Mouse (Mus musculus) kidney, adult 9 months (tissue): ENCODE data around the gene Primpol.

Experiments used
- DNase-seq: peaks from one replicate; pipeline ENCODE4 v3.0.0; 2022

Gene Primpol

GRCm38 (mm10) chr8:46551615-46552440 lies 65.2 kb downstream of the Primpol start, which contains the start of gene Cenpu:
Gene Cenpu (plus strand): TSS chr8:46552028.
- DNase-seq: peak; percentile 100

- DNase-seq: peak; percentile 22
These were observed 66.0 kb downstream of the Primpol start for GRCm38 (mm10) chr8:46551029-46551428.

- no peak for DNase-seq
These were observed 67.0 kb downstream of the Primpol start for GRCm38 (mm10) chr8:46550058-46550457.

GRCm38 (mm10) chr8:46547245-46547644 lies 69.8 kb downstream of the Primpol start:
- DNase-seq: peak; percentile 82

- peak; percentile 90 for DNase-seq
These were observed 70.4 kb downstream of the Primpol start for GRCm38 (mm10) chr8:46546431-46547176.

GRCm38 (mm10) chr8:46545854-46546253 lies 71.2 kb downstream of the Primpol start:
- peak; percentile 33 for DNase-seq

- DNase-seq: no peak
These were observed 73.3 kb downstream of the Primpol start for GRCm38 (mm10) chr8:46543662-46544061.

- no peak for DNase-seq
These were observed 73.8 kb downstream of the Primpol start for GRCm38 (mm10) chr8:46543191-46543590.

- peak; percentile 25 for DNase-seq
These were observed 77.3 kb downstream of the Primpol start for GRCm38 (mm10) chr8:46539701-46540100.

GRCm38 (mm10) chr8:46533926-46534325 lies 83.1 kb downstream of the Primpol start:
- no peak for DNase-seq

GRCm38 (mm10) chr8:46530541-46530940 lies 86.5 kb downstream of the Primpol start:
- DNase-seq: no peak

GRCm38 (mm10) chr8:46529508-46529907 lies 87.5 kb downstream of the Primpol start:
- peak; percentile 41 for DNase-seq

- DNase-seq: no peak
These were observed 90.2 kb downstream of the Primpol start for GRCm38 (mm10) chr8:46526821-46527220.

GRCm38 (mm10) chr8:46526098-46526497 lies 90.9 kb downstream of the Primpol start:
- peak; percentile 59 for DNase-seq
